Mouse (Mus musculus) stomach, postnatal 0 days (tissue): ENCODE results near the gene Klhl21. TPM values are rescaled to one million over a fixed set of nuclear protein-coding genes. Genes with fewer than 3 reads are reported as not detected.

ENCODE experiments used
- ATAC-seq: fragments of 200-750 bp; cut with Nextera tagmentation; 2 replicates; pipeline ENCODE4 v1.8.0; 2017; ENCODE audit not compliant: low FRiP score, low TSS enrichment
- DNase-seq: peaks from one replicate; pipeline ENCODE4 v3.0.0-alpha.2; 2016; ENCODE audit warnings: low spot score
- H3K27ac ChIP-seq: fragments of 300-500 bp; sonication (generic); replicated peaks from 2 replicates; pipeline ENCODE4 v1.5.1; 2014; ENCODE audit warnings: mild to moderate bottlenecking, control low read depth
- H3K27me3 ChIP-seq: fragments of 300-500 bp; sonication (generic); 2 replicates; pipeline ENCODE4 v1.6.1; 2014; ENCODE audit warnings: low read length; ENCODE audit not compliant: control insufficient read depth, insufficient read depth
- H3K36me3 ChIP-seq: fragments of 300-500 bp; sonication (generic); 2 replicates; pipeline ENCODE4 v1.6.1; 2014; ENCODE audit warnings: low read length, mixed read lengths; ENCODE audit not compliant: control insufficient read depth, insufficient read depth
- H3K4me1 ChIP-seq: fragments of 300-500 bp; sonication (generic); replicated peaks from 2 replicates; pipeline ENCODE4 v1.6.1; 2014; ENCODE audit warnings: antibody characterized with exemption; ENCODE audit not compliant: control insufficient read depth, insufficient read depth
- H3K4me2 ChIP-seq: fragments of 300-500 bp; sonication (generic); replicated peaks from 2 replicates; pipeline ENCODE4 v1.6.1; 2014; ENCODE audit warnings: low read depth, mild to moderate bottlenecking, control low read depth, moderate library complexity
- H3K4me3 ChIP-seq: fragments of 300-500 bp; sonication (generic); 2 replicates; pipeline ENCODE4 v1.5.1; 2014; ENCODE audit warnings: low read depth, low read length, control low read depth
- H3K9ac ChIP-seq: fragments of 300-500 bp; sonication (generic); 2 replicates; pipeline ENCODE4 v1.6.1; 2014; ENCODE audit warnings: mild to moderate bottlenecking, low read length, control low read depth, mixed read lengths
- H3K9me3 ChIP-seq: fragments of 300-500 bp; sonication (generic); 2 replicates; pipeline ENCODE4 v1.6.1; 2016; ENCODE audit warnings: low read length; ENCODE audit not compliant: control insufficient read depth
- CTCF ChIP-seq: IDR thresholded peaks from 2 replicates; pipeline ENCODE4 v1.5.1; 2016; ENCODE audit warnings: antibody characterized with exemption, low read depth, mild to moderate bottlenecking, moderate library complexity
- EP300 ChIP-seq: optimal IDR thresholded peaks from 2 replicates; pipeline ENCODE3; 2016; ENCODE audit warnings: antibody characterized with exemption
- WGBS: fragments of 180-500 bp; shearing (Covaris S2); extraction: QIAGEN DNeasy Blood & Tissue Kit; methylation state at CpG from one replicate; pipeline ENCODE4 v1.1.7; 2014; 5-methylcytosine and 5-hydroxymethylcytosine counted together
- polyA plus RNA-seq: library from polyadenylated mRNA; unstranded; fragments of >200 nt; fragmentation: Nextera tagmentation; extraction: Ambion mirVana; gene quantifications from 2 replicates; pipeline ENCODE4 v1.2.1, GENCODE M21; 2015

Gene Klhl21
- polyA plus RNA-seq, 1 experiment from 2014 or later = 11.9 TPM

DNA sequence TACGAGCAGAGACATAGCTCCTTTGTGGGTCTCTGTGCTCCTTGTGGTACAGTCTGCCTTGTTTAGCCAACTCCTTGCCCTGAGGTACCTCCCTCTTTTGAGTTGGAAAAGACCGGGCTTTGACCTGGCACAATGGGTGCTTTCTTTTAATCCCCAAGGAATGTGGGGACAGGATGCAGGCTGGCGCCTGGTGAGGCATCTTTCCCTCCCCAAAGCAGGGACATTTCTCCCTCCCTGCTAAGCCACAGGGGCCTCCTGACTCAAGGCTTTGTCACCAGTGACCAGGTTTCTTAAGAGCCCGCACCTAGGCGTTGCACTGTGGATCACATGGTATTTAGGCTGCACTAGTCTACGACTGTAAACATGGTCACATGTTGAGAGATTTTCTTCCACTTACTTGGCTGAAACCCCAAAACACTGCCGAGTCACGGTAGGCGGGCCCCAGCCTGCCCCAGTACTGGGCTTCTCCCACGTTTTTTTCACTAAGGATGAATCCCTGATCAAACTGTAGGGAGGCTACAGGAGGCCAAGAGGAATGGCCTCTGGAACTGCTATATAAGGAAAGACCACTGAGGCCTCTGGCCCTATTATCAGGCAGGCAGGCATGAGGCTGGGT is 1.6 kb downstream of the Klhl21 start:
- Histone ChIP-seq H3K4me2 (peak overlapping the region; percentile 97), H3K9me3 (no peaks in the 10 kb centered on the region), H3K27me3 (no peaks in the 10 kb centered on the region), H3K9ac (peak overlapping the region; percentile 86), H3K27ac (peak overlapping the region; percentile 98), H3K4me1 (0 out of 2 replicates have a peak, but pooled peaks cover 4% of the 10 kb centered on the region), H3K36me3 (peaks cover 4% of the 10 kb centered on the region; the same call in 1 of the 2 replicates), H3K4me3 (peak overlapping the region; percentile 79)
- 1% methylated on average over 10 of the region's 10 CpGs for WGBS
- ATAC-seq = peak; percentile 69
- DNase-seq = peak; percentile 79
- TF ChIP-seq EP300 (no peak), CTCF (no peak)

DNA sequence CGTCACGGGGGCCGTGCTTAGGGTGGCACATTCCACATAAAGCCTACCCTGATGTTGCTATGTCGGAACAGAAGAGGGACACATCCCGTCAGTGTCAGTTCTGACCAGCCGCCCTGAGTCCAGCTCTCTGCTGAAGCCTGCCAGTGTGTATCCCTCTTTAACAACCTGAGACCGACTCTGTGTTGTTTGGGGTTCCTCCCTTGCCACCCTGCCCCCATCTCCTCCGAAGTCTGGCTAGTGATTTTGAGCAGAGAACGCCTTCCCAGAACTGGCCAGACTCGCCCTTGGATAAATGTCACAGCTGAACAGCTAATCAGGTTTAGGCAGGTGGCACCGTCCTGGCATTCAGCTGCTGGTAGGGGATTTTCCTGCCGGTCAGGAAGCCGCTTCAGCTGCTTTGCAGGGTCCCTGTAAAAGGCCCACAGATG is 2.1 kb downstream of the Klhl21 start:
- Histone ChIP-seq H3K4me2 (peak overlapping the region; percentile 97), H3K27me3 (no peaks in the 10 kb centered on the region), H3K27ac (peak overlapping the region; percentile 98), H3K36me3 (peaks cover 4% of the 10 kb centered on the region; the same call in 1 of the 2 replicates), H3K9me3 (no peaks in the 10 kb centered on the region), H3K9ac (peak overlapping the region; percentile 86), H3K4me1 (0 out of 2 replicates have a peak, but pooled peaks cover 4% of the 10 kb centered on the region), H3K4me3 (peak overlapping the region; percentile 79)
- DNase-seq = peak; percentile 57
- 12% methylated on average over 13 of the region's 13 CpGs for WGBS
- TF ChIP-seq CTCF = no peak
- TF ChIP-seq EP300 = no peak
- no peak for ATAC-seq

DNA sequence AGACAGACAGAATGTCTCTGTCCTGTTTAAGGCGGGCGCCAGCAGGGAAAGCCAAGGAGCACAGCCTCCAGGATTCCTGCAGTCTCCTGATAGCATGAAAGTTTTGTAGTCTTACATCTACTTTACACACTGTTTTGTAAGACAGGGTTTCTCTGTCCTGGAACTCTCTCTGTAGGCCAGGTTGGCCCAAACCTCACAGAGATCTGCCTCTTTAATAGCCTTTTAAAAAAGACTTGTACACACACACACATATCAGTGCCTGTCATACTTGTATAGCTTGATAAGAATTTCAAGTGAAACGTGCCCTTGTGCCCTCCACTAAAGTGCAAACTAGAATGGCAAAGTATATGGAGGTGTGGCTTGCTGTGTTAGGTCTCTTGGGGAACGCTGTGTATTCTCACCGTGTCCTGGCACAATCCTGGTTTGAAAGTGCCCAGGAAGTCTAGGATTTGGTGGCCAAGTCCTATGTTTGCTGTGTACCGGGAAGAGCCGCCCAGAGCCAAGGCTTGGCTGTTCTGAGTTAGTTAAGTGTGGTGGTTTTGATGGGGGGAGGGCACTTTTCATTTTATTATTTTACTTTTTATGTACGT is 2.7 kb downstream of the Klhl21 start:
- Histone ChIP-seq H3K4me1 (0 out of 2 replicates have a peak, but pooled peaks cover 4% of the 10 kb centered on the region), H3K4me2 (peak overlapping the region; percentile 97), H3K36me3 (peaks cover 4% of the 10 kb centered on the region), H3K27ac (peak overlapping the region; percentile 98), H3K27me3 (no peaks in the 10 kb centered on the region), H3K9me3 (no peaks in the 10 kb centered on the region), H3K4me3 (peak overlapping the region; percentile 79), H3K9ac (peak overlapping the region; percentile 86)
- ATAC-seq (no peak), DNase-seq (peak; percentile 45)
- no peak for TF ChIP-seq CTCF
- no peak for TF ChIP-seq EP300
- WGBS = 53% methylated on average over 8 of the region's 8 CpGs

DNA sequence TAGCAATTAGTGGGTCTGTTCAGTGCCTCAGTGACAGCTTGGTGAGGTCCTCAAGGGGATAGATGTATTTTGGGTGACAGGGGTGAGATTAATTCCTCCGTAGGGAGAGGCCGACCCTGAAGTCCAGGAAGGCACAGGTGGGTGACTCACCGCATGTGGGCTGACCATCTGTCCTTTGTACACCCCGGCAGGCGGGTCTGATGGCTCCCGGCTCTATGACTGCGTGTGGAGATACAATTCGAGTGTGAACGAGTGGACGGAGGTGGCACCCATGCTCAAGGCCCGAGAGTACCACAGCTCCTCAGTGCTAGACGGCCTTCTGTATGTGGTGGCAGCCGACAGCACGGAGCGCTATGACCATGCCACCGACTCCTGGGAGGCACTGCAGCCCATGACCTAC is 3.5 kb downstream of the Klhl21 start:
- TF ChIP-seq EP300 (no peak), CTCF (no peak)
- ATAC-seq (no peak), DNase-seq (peak; percentile 49)
- H3K9ac ChIP-seq = 0 out of 2 replicates have a peak overlapping the region, but pooled peaks have one; percentile 18
- no peaks in the 10 kb centered on the region for H3K27me3 ChIP-seq
- peaks cover 5% of the 10 kb centered on the region for H3K36me3 ChIP-seq
- no peak overlapping the region; the same call in 1 of the 2 replicates for H3K27ac ChIP-seq
- H3K4me2 ChIP-seq = peak overlapping the region; percentile 97
- H3K9me3 ChIP-seq = no peaks in the 10 kb centered on the region
- 79% methylated on average over 16 of the region's 16 CpGs for WGBS
- H3K4me1 ChIP-seq = 0 out of 2 replicates have a peak, but pooled peaks cover 4% of the 10 kb centered on the region
- no peak overlapping the region for H3K4me3 ChIP-seq

DNA sequence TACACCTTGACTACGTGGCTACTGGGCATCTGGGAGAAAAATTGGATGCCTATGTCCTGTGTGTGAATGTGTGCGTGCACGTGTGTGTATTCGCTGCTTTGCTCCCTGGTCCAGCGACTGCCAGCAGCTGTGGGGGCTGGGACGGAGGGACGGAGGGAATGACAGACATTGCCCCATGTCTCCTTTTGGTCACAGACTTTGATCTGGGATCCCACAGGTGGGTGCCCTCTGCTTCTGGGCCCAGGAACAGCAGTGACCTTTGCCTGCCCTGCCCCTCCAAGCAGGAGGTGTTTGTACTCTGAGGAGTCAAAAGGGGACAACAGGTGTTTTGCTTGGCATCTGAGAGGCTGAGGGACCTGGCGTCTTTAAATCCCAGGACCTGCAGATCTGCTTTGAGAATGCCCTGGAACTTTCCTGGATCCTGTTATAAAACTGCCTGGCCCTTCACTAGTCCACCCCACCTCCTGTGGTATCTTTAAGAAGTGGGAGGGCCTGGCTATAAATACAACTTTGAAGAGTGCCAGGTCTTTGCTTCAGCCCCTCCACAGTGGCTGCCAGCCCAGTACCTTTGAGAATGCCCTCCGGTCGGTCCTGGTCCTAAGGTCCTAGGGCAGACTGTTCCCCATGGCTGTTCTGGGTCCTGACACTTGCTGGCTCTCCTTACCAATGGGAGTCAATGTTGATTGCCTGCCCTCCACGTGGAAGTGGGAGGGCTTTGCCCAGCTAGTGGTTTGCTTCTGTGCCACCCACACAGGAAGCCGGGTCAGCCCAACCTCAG is 4.6 kb downstream of the Klhl21 start:
- Histone ChIP-seq H3K27ac (no peak overlapping the region), H3K27me3 (no peaks in the 10 kb centered on the region), H3K4me1 (0 out of 2 replicates have a peak, but pooled peaks cover 4% of the 10 kb centered on the region), H3K4me3 (no peak overlapping the region), H3K4me2 (no peak overlapping the region), H3K9ac (0 out of 2 replicates have a peak overlapping the region, but pooled peaks have one; percentile 13), H3K36me3 (peaks cover 6% of the 10 kb centered on the region), H3K9me3 (no peaks in the 10 kb centered on the region)
- 80% methylated on average over 12 of the region's 12 CpGs for WGBS
- DNase-seq (no peak), ATAC-seq (no peak)
- no peak for TF ChIP-seq CTCF
- no peak for TF ChIP-seq EP300
